Mouse (Mus musculus): ENCODE measurements around the gene Neurog2. TPM values are rescaled to one million over a fixed set of nuclear protein-coding genes. Genes with fewer than 3 reads are reported as not detected.

Gene Neurog2
- total RNA-seq, 2 experiments from 2014 or later = 2.4 to 2.8 TPM

- DNase-seq (ENCODE audit: low spot score in 2 of 2) = no peak
These were observed 8.1 kb downstream of the Neurog2 start for GRCm38 (mm10) chr3:127640762-127641700.

GRCm38 (mm10) chr3:127642211-127642610 is 9.3 kb downstream of the Neurog2 start:
- no peak for DNase-seq (ENCODE audit: low spot score in 2 of 2)

DNA sequence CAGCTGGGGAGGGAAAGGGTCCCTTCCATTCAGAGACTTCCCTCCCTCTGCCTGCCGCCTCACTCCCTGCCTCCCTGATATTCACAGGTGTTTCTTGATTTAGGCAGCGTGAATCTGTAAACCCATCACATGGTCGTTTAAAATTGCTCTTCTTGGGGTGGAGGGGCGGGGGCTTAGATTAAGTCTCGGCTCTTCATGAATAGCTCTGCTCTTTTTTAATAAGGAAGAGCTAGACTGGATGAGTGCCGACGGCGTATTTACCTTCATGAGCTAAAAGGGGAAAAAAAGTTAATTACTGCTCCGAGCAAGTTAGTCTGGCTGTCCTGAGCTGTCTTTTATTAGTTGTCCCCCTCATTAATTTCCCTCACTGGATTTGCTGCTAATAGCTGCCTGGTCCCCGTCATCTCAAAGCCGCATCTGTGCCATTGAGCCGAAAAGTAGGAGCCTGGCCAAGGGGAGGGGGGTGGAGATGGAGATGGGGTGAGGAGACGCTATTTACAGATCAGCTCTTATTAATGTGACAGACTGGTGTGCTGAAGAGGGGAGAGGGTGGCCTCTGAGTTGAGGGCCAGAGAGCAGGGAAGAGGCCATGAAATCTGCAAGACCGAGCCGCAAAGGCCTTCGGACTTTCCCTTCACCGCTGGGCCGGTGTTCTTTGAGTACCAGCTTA is 13.4 kb downstream of the Neurog2 start:
- no peak for DNase-seq (ENCODE audit: low spot score in 2 of 2)

- DNase-seq (ENCODE audit: low spot score in 2 of 2) = no peak
These were observed 19.1 kb downstream of the Neurog2 start for GRCm38 (mm10) chr3:127651742-127652653.

- DNase-seq (ENCODE audit: low spot score in 2 of 2) = no peak
These were observed 27.8 kb downstream of the Neurog2 start for GRCm38 (mm10) chr3:127660712-127661111.

- no peak for DNase-seq (ENCODE audit: low spot score in 2 of 2)
These were observed 29.0 kb downstream of the Neurog2 start for GRCm38 (mm10) chr3:127661646-127662531.

DNA sequence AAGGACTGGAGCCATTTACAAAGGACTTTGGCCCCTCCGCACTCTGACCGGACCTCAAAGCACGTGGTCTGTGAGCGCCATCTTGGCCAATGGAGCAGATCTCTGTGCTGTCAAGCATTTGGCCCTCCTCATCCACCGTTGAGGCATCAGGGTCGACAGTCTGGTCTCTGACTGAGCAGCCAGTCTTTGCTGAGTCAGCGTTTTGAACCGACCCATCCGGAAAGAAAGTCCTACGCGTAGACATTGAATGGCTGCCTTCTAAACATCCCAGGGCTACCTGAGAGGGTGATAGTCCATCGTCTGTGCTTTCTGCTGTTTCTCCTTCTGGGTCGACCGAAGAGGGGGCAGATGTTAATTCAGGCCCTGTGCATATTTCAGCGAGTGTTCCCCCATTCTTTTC is 46.8 kb downstream of the Neurog2 start:
- no peak for DNase-seq (ENCODE audit: low spot score in 2 of 2)

Other genes starting within 250 kb of the Neurog2 start
- 100 to 1,000 TPM; 837 to 918 TPM for gene Ank2, start 133.8 kb upstream of the Neurog2 start, total RNA-seq (2021)
- gene Larp7, start 79.8 kb upstream of the Neurog2 start, total RNA-seq (2021) = 10 to 100 TPM; 14.6 to 16.5 TPM
- gene Zgrf1, start 79.6 kb upstream of the Neurog2 start, total RNA-seq (2021) = 1 to 10 TPM; 2.6 to 3.4 TPM
- 10 to 100 TPM; 11.4 to 13.3 TPM for gene Alpk1, start 147.4 kb downstream of the Neurog2 start, total RNA-seq (2021)
- gene Tifa, start 156.7 kb downstream of the Neurog2 start, total RNA-seq (2021) = 1 to 10 TPM; 4.2 to 5.0 TPM
- gene Ap1ar, start 204.4 kb downstream of the Neurog2 start, total RNA-seq (2021) = 10 to 100 TPM; 67.6 to 68.7 TPM

Measured in layer of hippocampus, postnatal 14 days (tissue).